Mouse (Mus musculus) testis, adult 2 months (tissue): Measurements from ENCODE around the gene Sema4a. TPM values are rescaled to one million over a fixed set of nuclear protein-coding genes. Genes with fewer than 3 reads are reported as not detected.
A peak's percentile ranks its signal among the peaks of the same experiment; 100 is the strongest.

ENCODE experiments used
- H3K27ac ChIP-seq: fragments of 200-500 bp; 2 replicates; pipeline ENCODE4 v1.5.1; 2012; ENCODE audit warnings: low read depth, low read length; ENCODE audit not compliant: control insufficient read depth, insufficient read depth
- H3K27me3 ChIP-seq: fragments of 200-500 bp; 2 replicates; pipeline ENCODE4 v1.6.1; 2012; ENCODE audit warnings: mild to moderate bottlenecking, low read length, moderate library complexity; ENCODE audit not compliant: control insufficient read depth, insufficient read depth
- H3K36me3 ChIP-seq: fragments of 200-500 bp; 2 replicates; pipeline ENCODE4 v1.6.1; 2012; ENCODE audit warnings: mild to moderate bottlenecking, low read length; ENCODE audit not compliant: control insufficient read depth, insufficient read depth
- H3K4me1 ChIP-seq: fragments of 200-500 bp; 2 replicates; pipeline ENCODE4 v1.6.1; 2012; ENCODE audit warnings: low read length; ENCODE audit not compliant: control insufficient read depth, insufficient read depth
- H3K4me3 ChIP-seq: fragments of 200-500 bp; 2 replicates; pipeline ENCODE4 v1.5.1; 2012; ENCODE audit warnings: low read depth, mild to moderate bottlenecking, low read length, moderate library complexity, mixed read lengths; ENCODE audit not compliant: control insufficient read depth
- CTCF ChIP-seq: fragments of 200-500 bp; IDR thresholded peaks from 2 replicates; pipeline ENCODE4 v1.5.1; 2012; ENCODE audit warnings: low read depth, mild to moderate bottlenecking, inconsistent platforms, low read length, moderate library complexity; ENCODE audit not compliant: control insufficient read depth, insufficient read depth, insufficient replicate concordance
- POLR2A ChIP-seq: fragments of 200-500 bp; IDR thresholded peaks from 2 replicates; pipeline ENCODE4 v1.6.1; 2012; ENCODE audit warnings: low read depth, mild to moderate bottlenecking, inconsistent platforms, low read length, moderate library complexity; ENCODE audit not compliant: control insufficient read depth
- polyA plus RNA-seq: library from polyadenylated mRNA; depleted of rRNA; stranded (reverse); fragments of >200 nt; gene quantifications from 2 replicates; pipeline ENCODE4 v1.2.3, GENCODE M21; 2012

The Sema4a gene
- polyA plus RNA-seq, 1 experiment = 58.9 TPM

DNA sequence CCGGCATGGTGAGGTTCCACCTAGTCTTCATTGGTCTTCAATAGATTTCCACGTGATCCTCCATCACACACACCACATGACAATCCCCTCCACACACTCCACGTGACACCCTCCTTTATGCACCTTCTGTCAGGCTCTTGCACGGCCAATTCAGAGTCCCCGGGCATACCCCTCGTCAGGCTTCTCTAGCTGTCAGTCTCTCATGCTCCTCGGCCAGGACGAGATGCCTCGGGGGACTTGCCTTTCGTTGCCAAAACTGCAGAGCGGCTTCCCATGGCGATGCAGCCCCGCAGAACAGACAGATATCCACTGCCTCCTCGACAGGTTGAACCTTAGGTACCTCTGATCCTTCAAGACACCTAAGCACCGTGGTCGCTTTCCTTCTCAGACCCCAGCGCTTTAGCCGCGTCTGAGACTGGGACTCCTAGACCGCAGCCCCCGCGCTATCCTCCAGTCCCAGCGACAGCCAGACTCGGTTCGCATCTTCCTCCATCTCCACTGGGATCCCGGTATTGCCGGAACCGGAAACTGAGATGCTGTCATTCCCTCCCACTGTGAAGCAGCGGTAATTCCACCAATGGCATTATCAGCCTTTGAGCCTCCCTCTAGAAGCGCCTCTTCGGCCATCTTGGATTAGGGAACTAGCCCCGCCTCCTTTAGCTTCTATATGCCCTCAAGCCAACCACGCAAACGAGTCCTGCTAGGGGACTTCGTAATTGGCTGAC lies 36.2 kb downstream of the Sema4a start, which contains the start of gene Slc25a44:
Gene Slc25a44 (minus strand): TSS at position 535 of the 725 bp plus-strand sequence.
- no peaks in the 10 kb centered on the region for H3K27me3 ChIP-seq
- H3K27ac ChIP-seq = no peak within 1 kb of the TSS; the same call in 1 of the 2 replicates
- TF ChIP-seq CTCF (no peak), POLR2A (peak; percentile 78)
- H3K4me3 ChIP-seq = peak within 1 kb of the TSS; percentile 88
- no peaks in the 10 kb centered on the region; the same call in 1 of the 2 replicates for H3K36me3 ChIP-seq
- peaks cover 5% of the 10 kb centered on the region for H3K4me1 ChIP-seq

DNA sequence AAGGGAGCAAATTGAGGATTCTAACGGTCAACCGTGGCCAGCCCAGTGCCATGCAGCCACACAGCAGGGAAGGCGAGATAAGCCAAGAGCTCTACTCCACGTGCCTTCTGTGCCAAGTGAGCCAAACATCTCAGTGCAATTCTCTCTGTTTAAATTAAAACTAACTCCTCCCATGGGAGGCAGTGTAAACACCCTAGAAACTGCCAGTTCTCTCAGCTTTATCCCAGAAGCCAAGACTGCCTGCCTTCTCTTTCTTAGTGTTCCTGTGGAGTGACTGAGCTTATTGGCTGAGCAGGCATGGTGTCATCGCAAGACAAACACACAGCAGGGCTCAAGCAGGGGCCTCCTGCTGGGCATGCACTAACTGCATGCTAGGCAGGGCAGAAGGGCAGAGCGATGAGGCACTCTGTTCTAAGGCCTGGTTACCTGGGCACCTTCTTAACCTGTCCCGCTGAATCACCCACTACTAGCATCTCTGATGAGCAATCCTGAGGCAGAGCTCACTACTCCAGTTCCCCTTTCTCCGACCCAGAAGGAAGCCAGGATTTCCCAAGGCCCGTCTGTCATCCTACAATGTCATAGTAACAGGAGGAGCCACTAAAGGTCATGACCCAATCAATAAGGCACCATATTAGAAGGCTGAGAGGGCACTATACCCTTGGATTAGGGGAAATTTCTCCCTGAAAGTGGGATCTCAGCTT lies 38.8 kb downstream of the Sema4a start:
- H3K4me3 ChIP-seq = no peak overlapping the region

DNA sequence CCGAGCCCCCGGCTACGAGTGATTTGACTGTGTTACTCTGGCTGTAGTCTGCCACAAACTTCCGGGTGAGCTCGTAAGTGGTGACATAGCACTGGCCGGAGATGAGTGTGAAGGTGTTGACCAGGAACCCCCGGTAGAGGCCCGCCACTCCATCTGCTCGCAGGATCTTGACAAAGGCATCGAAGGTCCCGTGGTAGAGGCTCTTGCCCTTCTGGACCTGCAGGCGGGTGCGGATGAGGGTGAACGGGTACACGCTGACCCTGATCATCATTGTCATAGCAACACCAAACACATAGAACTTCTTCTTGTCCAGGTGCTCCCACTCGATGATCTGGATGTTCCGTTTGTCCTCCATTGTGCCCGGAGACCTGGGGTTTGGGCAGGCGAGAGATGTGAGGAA lies 40.2 kb downstream of the Sema4a start:
- Histone ChIP-seq H3K4me3 (no peak overlapping the region), H3K4me1 (peaks cover 5% of the 10 kb centered on the region), H3K27ac (no peak overlapping the region), H3K27me3 (no peaks in the 10 kb centered on the region), H3K36me3 (peaks cover 4% of the 10 kb centered on the region)
- no peak for TF ChIP-seq POLR2A
- no peak for TF ChIP-seq CTCF

More for the DNA sequence above, 38.8 kb downstream of the Sema4a start:
- Histone ChIP-seq H3K27me3 (no peaks in the 10 kb centered on the region), H3K27ac (no peak overlapping the region), H3K4me1 (peaks cover 5% of the 10 kb centered on the region), H3K36me3 (peaks cover 4% of the 10 kb centered on the region)
- no peak for TF ChIP-seq POLR2A
- TF ChIP-seq CTCF = no peak

DNA sequence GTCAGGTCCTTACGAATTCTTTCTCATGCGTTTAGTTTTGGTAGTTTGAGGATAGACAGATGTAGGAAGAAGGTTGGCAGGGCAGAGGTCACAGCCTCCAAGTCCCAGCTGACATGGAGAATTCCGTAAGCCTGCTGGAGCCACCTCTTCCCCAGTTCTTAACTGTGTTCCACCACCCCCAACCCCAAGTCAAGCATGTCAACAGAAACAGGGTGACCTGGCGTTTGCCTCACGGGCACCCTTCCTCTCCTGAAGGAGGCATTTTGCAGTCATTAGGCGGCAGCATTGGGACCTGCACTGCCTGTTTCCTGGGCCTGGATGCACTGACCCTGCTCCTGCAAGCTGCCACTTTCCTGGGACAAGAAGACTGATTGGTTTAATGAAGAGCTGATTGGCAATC lies 43.0 kb downstream of the Sema4a start:
- TF ChIP-seq POLR2A (no peak), CTCF (no peak)
- H3K36me3 ChIP-seq = peaks cover 4% of the 10 kb centered on the region
- no peak overlapping the region for H3K4me3 ChIP-seq
- no peak overlapping the region for H3K27ac ChIP-seq
- no peaks in the 10 kb centered on the region for H3K27me3 ChIP-seq
- H3K4me1 ChIP-seq = no peaks in the 10 kb centered on the region

DNA sequence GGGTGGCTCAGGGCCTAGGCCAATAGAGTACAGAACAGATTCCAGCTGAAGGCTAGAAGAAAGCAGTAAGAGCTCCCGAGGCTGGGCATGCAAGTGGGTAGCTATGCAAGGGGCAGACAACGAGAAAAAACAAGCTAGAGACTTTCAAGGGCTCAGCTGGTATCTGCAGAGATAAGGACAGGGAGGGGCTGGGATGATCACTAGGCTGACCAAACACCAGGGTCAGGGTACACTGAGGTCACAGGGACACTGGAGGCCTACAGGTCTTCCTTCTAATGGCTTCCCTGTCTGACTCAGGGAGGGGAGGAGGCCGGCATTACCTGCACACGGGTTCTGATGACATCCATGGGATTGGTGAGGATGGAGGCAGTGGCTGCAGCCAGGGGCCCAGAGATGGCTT lies 45.3 kb downstream of the Sema4a start:
- no peak overlapping the region for H3K27ac ChIP-seq
- peaks cover 3% of the 10 kb centered on the region; the same call in 1 of the 2 replicates for H3K4me1 ChIP-seq
- no peak overlapping the region for H3K4me3 ChIP-seq
- TF ChIP-seq CTCF (no peak), POLR2A (no peak)
- no peaks in the 10 kb centered on the region for H3K27me3 ChIP-seq
- H3K36me3 ChIP-seq = peaks cover 4% of the 10 kb centered on the region

DNA sequence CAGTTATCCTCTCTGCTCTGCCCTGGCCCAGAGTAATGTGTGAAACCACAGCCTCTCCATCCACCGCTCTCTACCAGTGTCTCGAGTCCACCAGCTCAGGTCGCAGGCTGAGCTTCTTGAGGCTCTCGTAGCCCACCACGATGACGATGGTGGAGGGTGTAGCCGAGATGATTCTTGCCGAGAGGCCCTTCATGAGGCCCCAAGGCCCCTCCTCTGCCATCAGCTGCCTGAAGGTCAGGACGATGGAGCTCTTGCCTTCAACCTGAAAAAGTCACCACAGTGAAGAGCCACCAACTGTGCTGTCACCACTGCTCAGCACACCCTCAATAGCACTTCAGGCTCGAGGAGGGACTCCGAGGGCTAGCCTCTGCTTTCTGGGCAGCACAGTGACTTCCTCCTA lies 48.3 kb downstream of the Sema4a start:
- Histone ChIP-seq H3K4me3 (no peak overlapping the region), H3K27me3 (no peaks in the 10 kb centered on the region), H3K27ac (no peak overlapping the region), H3K4me1 (peaks cover 9% of the 10 kb centered on the region), H3K36me3 (no peaks in the 10 kb centered on the region; the same call in 1 of the 2 replicates)
- no peak for TF ChIP-seq POLR2A
- TF ChIP-seq CTCF = no peak

DNA sequence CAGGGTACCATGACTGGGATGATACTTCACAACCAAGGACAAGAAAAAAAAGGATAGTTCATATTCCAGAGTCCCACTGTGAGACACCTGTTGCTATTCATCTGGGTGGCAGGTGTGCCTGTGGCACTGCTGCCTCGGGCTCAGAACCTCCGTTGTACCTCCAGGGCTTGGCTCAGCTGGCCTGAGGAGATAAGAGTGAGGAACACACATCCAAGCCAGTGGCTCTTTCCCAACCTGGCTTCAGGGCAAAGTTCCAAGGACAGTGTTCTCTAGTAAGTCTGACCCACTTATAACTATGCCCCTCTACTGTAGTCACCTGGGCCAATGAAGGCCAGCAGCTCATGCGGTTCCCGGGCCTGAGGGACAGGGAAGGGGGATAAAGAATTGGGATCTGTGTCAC lies 49.3 kb downstream of the Sema4a start:
- H3K27me3 ChIP-seq = no peaks in the 10 kb centered on the region
- peaks cover 9% of the 10 kb centered on the region for H3K4me1 ChIP-seq
- no peak for TF ChIP-seq POLR2A
- no peak for TF ChIP-seq CTCF
- H3K4me3 ChIP-seq = no peak overlapping the region
- H3K27ac ChIP-seq = no peak overlapping the region
- H3K36me3 ChIP-seq = no peaks in the 10 kb centered on the region

DNA sequence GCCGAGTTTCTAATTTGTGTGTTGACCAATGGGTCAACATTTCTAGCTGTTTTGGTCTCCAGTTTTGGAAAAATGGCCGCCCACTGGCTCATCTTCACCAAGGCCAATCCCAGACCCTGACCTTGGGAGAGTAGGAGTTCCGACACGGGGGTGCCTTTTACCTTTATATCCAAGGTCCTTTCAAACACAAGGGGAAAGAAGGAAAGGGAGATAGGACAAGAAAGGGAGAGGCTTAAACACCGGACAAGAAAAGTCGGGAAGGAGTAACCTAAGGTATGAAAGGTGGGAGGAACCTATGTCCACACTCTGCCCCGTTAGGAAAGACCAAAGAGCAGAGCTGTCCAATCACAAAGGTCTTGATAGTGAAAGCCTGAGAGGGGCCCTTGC lies 50.3 kb downstream of the Sema4a start:
- Histone ChIP-seq H3K4me1 (peaks cover 9% of the 10 kb centered on the region), H3K27ac (peak overlapping the region; percentile 54), H3K36me3 (no peaks in the 10 kb centered on the region), H3K27me3 (no peaks in the 10 kb centered on the region), H3K4me3 (peak overlapping the region; percentile 61)
- TF ChIP-seq CTCF (no peak), POLR2A (no peak)
